Mouse (Mus musculus): ENCODE measurements around the gene Mgea5. TPM values are rescaled to one million over a fixed set of nuclear protein-coding genes. Genes with fewer than 3 reads are reported as not detected.

Mgea5 gene
- total and polyA plus RNA-seq, 3 experiments = 66.4 to 69.8 (median 69.4) TPM

DNA sequence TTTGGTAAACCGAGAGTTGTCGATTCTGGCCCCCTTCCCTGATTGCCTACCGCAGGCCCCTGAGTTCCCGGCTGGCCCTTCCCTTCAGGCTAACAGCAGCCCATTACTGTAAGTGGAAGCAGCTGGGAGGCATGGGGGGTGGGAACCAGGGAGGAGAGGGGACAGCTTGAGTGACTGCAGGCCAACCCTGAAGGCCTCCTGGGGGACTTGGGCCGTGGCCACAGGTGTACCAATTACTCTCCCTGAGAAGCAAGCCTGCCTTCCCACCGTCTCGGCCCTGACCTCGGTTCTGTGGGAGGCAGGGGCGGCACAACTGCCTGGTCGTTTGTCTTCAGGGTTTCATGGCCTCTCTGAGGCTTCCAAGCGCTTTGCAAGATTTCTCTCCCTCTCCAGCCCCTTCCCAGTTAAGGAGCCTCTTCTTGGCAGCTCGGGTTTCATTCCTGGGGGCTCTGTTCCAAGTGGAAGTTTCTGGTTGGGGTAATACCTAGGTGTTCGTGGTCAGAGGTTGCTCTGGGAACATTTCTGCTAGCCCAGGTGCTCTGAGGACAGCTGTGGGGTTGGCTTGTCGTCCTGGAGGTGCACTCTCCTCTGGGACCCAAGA is 57.9 kb downstream of the Mgea5 start:
- Histone ChIP-seq H3K9ac (ENCODE audit: insufficient read depth, low read depth) (no peak overlapping the region), H3K4me1 (ENCODE audit: control insufficient read depth in 1 of 2, insufficient read depth in 2 of 2) (peaks cover 0 to 5% of the 10 kb centered on the region in 2 experiments; a peak in 2 of 4 replicates), H3K9me3 (replicated peaks; ENCODE audit: low read length) (no peaks in the 10 kb centered on the region), H3K36me3 (replicated peaks in 1 of 2; ENCODE audit: control insufficient read depth in 1 of 2, insufficient read depth in 1 of 2, low read length in 1 of 2) (no peaks in the 10 kb centered on the region), H3K4me3 (replicated peaks in 1 of 3; ENCODE audit: low read depth in 2 of 3, low read length in 2 of 3, poor library complexity in 1 of 3) (no peak overlapping the region), H3K4me2 (ENCODE audit: insufficient read depth, low read depth, poor library complexity, severe bottlenecking) (no peak overlapping the region), H3K27ac (ENCODE audit: insufficient read depth, low read depth) (no peak overlapping the region), H3K79me2 (replicated peaks; ENCODE audit: control insufficient read depth, extremely low read depth, insufficient read depth, poor library complexity, severe bottlenecking) (no peaks in the 10 kb centered on the region), H3K27me3 (replicated peaks) (peaks cover 17% of the 10 kb centered on the region)
- dilution Hi-C loops (cut with MboI; ENCODE audit: extremely low pct_ligation_motif_present, extremely low pct_unique_long_range_greater_than_20kb, low sequenced_read_pairs) (no loop called here), in situ Hi-C loops (cut with MboI; ENCODE audit: low pct_ligation_motif_present, low pct_unique_long_range_greater_than_20kb, low sequenced_read_pairs) (no loop called here)
- TF ChIP-seq PAX5 (IDR thresholded peaks at IDR 0.05; ENCODE audit: low read length) (no peak), USF2 (conservative IDR thresholded peaks at IDR 0.05; ENCODE audit: low read depth, low read length) (no peak), TBP (conservative IDR thresholded peaks at IDR 0.05; ENCODE audit: low read depth, low read length) (no peak), UBTF (IDR thresholded peaks at IDR 0.05; ENCODE audit: low read depth, low read length) (no peak), SIN3A (IDR thresholded peaks at IDR 0.05; ENCODE audit: low read length) (no peak), MEF2A (IDR thresholded peaks at IDR 0.05; ENCODE audit: borderline replicate concordance, low read depth, low read length) (no peak), CHD2 (IDR thresholded peaks at IDR 0.05; ENCODE audit: low read length) (no peak)
- no peak for DNase-seq (ENCODE audit: extremely low read depth)

DNA sequence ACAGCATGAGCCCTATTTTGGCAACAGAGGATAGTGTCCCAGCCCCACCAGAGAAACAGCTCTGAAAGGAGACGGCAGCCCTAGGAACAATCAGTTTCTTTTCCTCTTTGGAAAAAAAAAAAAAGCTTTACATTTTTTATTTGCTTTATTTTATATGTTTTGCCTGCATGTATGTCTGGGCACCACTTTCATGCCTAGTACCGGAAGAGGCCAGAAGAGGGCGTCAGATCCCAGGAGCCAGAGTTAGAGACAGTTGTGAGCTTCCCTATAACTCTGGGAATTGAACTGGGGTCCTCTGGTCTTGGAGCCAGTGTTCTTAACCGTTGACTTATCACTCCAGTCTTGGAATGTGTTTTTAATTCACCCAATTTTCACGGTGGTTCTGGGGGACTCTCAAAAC is 61.4 kb downstream of the Mgea5 start:
- no peak for TF ChIP-seq JUN (IDR thresholded peaks at IDR 0.05; ENCODE audit: insufficient read depth, low read depth, low read length)
- TF ChIP-seq CTCF (conservative IDR thresholded peaks at IDR 0.05 in 1 of 2, IDR thresholded peaks at IDR 0.05 in 1 of 2; ENCODE audit: low read depth in 2 of 2, low read length in 2 of 2) = peak in 1 of 2 experiments; percentile 33; a peak in 2 of 4 replicates
- no peak for TF ChIP-seq GABPA (IDR thresholded peaks at IDR 0.05; ENCODE audit: insufficient replicate concordance, low read depth, low read length)
- no peak for TF ChIP-seq EP300 (IDR thresholded peaks at IDR 0.05; ENCODE audit: low read length)
- no peak for TF ChIP-seq ZMIZ1 (IDR thresholded peaks at IDR 0.05; ENCODE audit: low read depth, low read length)
- TF ChIP-seq POLR2A (IDR thresholded peaks at IDR 0.05; ENCODE audit: low read depth, low read length) = no peak
- H3K36me3 ChIP-seq (replicated peaks in 1 of 2; ENCODE audit: control insufficient read depth in 1 of 2, insufficient read depth in 1 of 2, low read length in 1 of 2) = no peaks in the 10 kb centered on the region
- H3K79me2 ChIP-seq (replicated peaks; ENCODE audit: control insufficient read depth, extremely low read depth, insufficient read depth, poor library complexity, severe bottlenecking) = no peaks in the 10 kb centered on the region
- no peak overlapping the region for H3K27ac ChIP-seq (ENCODE audit: insufficient read depth, low read depth)
- dilution Hi-C loops (cut with MboI; ENCODE audit: extremely low pct_ligation_motif_present, extremely low pct_unique_long_range_greater_than_20kb, low sequenced_read_pairs) (no loop called here), in situ Hi-C loops (cut with MboI; ENCODE audit: low pct_ligation_motif_present, low pct_unique_long_range_greater_than_20kb, low sequenced_read_pairs) (no loop called here)
- no peak overlapping the region for H3K9ac ChIP-seq (ENCODE audit: insufficient read depth, low read depth)
- no peak overlapping the region for H3K4me3 ChIP-seq (replicated peaks in 1 of 3; ENCODE audit: low read depth in 2 of 3, low read length in 2 of 3, poor library complexity in 1 of 3)
- no peak for DNase-seq (ENCODE audit: extremely low read depth)
- H3K4me1 ChIP-seq (ENCODE audit: control insufficient read depth in 1 of 2, insufficient read depth in 2 of 2) = peaks cover 3% of the 10 kb centered on the region in 2 experiments; a peak in 2 of 4 replicates
- no peak overlapping the region for H3K4me2 ChIP-seq (ENCODE audit: insufficient read depth, low read depth, poor library complexity, severe bottlenecking)
- H3K27me3 ChIP-seq (replicated peaks) = no peaks in the 10 kb centered on the region
- H3K9me3 ChIP-seq (replicated peaks; ENCODE audit: low read length) = no peaks in the 10 kb centered on the region

DNA sequence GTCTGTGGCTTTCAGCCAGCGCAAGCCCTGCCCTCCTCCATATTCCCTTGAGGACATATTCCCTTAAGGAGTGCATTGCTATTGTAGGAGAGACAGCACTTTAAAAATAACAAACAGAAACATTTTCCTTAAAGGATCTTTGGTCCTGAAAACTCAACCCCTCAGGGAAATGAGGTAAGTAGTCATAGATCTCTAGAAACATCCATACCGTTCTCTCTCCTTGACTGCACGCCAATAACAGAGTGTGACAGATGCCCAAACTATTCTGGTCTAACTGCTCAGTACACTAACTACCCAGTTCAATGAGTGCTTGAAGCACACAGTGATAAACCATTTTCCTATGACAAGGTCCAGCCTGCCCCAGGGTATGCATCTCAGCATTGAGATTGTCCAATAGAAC is 65.4 kb downstream of the Mgea5 start:
- dilution Hi-C loops (cut with MboI; ENCODE audit: extremely low pct_ligation_motif_present, extremely low pct_unique_long_range_greater_than_20kb, low sequenced_read_pairs) (no loop called here), in situ Hi-C loops (cut with MboI; ENCODE audit: low pct_ligation_motif_present, low pct_unique_long_range_greater_than_20kb, low sequenced_read_pairs) (no loop called here)
- Histone ChIP-seq H3K27me3 (replicated peaks) (no peaks in the 10 kb centered on the region), H3K36me3 (replicated peaks in 1 of 2; ENCODE audit: control insufficient read depth in 1 of 2, insufficient read depth in 1 of 2, low read length in 1 of 2) (no peaks in the 10 kb centered on the region), H3K9me3 (replicated peaks; ENCODE audit: low read length) (no peaks in the 10 kb centered on the region), H3K4me2 (ENCODE audit: insufficient read depth, low read depth, poor library complexity, severe bottlenecking) (no peak overlapping the region), H3K4me3 (replicated peaks in 1 of 3; ENCODE audit: low read depth in 2 of 3, low read length in 2 of 3, poor library complexity in 1 of 3) (no peak overlapping the region), H3K27ac (ENCODE audit: insufficient read depth, low read depth) (no peak overlapping the region), H3K9ac (ENCODE audit: insufficient read depth, low read depth) (no peak overlapping the region), H3K79me2 (replicated peaks; ENCODE audit: control insufficient read depth, extremely low read depth, insufficient read depth, poor library complexity, severe bottlenecking) (no peaks in the 10 kb centered on the region), H3K4me1 (ENCODE audit: control insufficient read depth in 1 of 2, insufficient read depth in 2 of 2) (peaks cover 0 to 3% of the 10 kb centered on the region in 2 experiments; a peak in 1 of 4 replicates)
- TF ChIP-seq USF1 (IDR thresholded peaks at IDR 0.05; ENCODE audit: low read depth, low read length) (no peak), POLR2A (IDR thresholded peaks at IDR 0.05; ENCODE audit: low read depth, low read length) (no peak), MAZ (IDR thresholded peaks at IDR 0.05; ENCODE audit: low read depth, low read length) (no peak), MAFK (IDR thresholded peaks at IDR 0.05; ENCODE audit: insufficient replicate concordance, low read length) (no peak), E2F4 (IDR thresholded peaks at IDR 0.05; ENCODE audit: insufficient replicate concordance, low read depth, low read length) (no peak), BHLHE40 (IDR thresholded peaks at IDR 0.05; ENCODE audit: low read depth, low read length) (no peak), GABPA (IDR thresholded peaks at IDR 0.05; ENCODE audit: insufficient replicate concordance, low read depth, low read length) (no peak), SMC3 (IDR thresholded peaks at IDR 0.05; ENCODE audit: low read depth, low read length) (no peak), MYC (IDR thresholded peaks at IDR 0.05; ENCODE audit: low read depth, low read length) (no peak), UBTF (IDR thresholded peaks at IDR 0.05; ENCODE audit: low read depth, low read length) (no peak), TCF12 (IDR thresholded peaks at IDR 0.05; ENCODE audit: low read depth, low read length) (no peak), RCOR1 (conservative IDR thresholded peaks at IDR 0.05; ENCODE audit: low read depth, low read length) (no peak), JUN (IDR thresholded peaks at IDR 0.05; ENCODE audit: insufficient read depth, low read depth, low read length) (no peak), KAT2A (IDR thresholded peaks at IDR 0.05; ENCODE audit: insufficient replicate concordance, low read length) (no peak)
- no peak for DNase-seq (ENCODE audit: extremely low read depth)

Data from CH12.LX (cell line).